Mouse (Mus musculus): Measurements from ENCODE around the gene Rbm44. TPM values are rescaled to one million over a fixed set of nuclear protein-coding genes. Genes with fewer than 3 reads are reported as not detected.

Gene Rbm44
- polyA plus RNA-seq, 1 experiment from 2014 or later: 0.67 TPM

- Histone ChIP-seq H3K36me3 (replicated peaks) (no peaks in the 10 kb centered on the region), H3K27ac (no peak overlapping the region), H3K4me3 (no peak overlapping the region), H3K27me3 (ENCODE audit: poor library complexity, severe bottlenecking) (no peaks in the 10 kb centered on the region), H3K4me1 (0 out of 2 replicates have a peak, but pooled peaks cover 3% of the 10 kb centered on the region), H3K9me3 (no peaks in the 10 kb centered on the region)
- no peak for DNase-seq (ENCODE audit: extremely low spot score, low spot score)
- WGBS: 83% methylated on average over 5 of the region's 5 CpGs
Measured at GRCm38 (mm10) chr1:91204221-91204765, 59.4 kb downstream of the Rbm44 start.

- H3K9me3 ChIP-seq: no peaks in the 10 kb centered on the region
- WGBS: 81% methylated on average over 6 of the region's 6 CpGs
- no peaks in the 10 kb centered on the region for H3K36me3 ChIP-seq (replicated peaks)
- H3K27ac ChIP-seq: no peak overlapping the region
- H3K4me1 ChIP-seq: 0 out of 2 replicates have a peak, but pooled peaks cover 3% of the 10 kb centered on the region
- no peaks in the 10 kb centered on the region for H3K27me3 ChIP-seq (ENCODE audit: poor library complexity, severe bottlenecking)
- H3K4me3 ChIP-seq: no peak overlapping the region
- DNase-seq (ENCODE audit: extremely low spot score, low spot score): no peak
Measured at GRCm38 (mm10) chr1:91205651-91206050, 60.8 kb downstream of the Rbm44 start.

DNA sequence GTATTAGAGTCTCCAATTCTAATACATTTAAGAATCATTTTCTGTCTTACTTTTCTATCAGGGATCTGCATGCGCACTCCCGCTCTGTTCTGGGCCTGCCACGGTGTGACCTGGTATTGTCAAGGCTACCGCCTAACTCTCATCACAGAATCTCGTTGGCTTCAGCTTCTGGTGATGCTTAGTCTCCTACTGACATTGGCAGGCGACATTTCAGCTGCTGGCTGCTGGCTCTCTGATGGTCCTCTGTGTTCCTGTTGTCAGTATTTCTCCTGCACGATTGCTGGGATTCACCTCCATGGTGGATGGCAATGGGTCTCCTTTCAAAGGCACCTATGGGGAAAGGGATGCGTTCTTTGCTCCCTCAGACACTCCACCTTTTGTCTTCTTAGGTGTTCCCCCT, 61.4 kb downstream of the Rbm44 start:
- no peaks in the 10 kb centered on the region for H3K27me3 ChIP-seq (ENCODE audit: poor library complexity, severe bottlenecking)
- no peaks in the 10 kb centered on the region for H3K36me3 ChIP-seq (replicated peaks)
- no peak overlapping the region for H3K27ac ChIP-seq
- no peaks in the 10 kb centered on the region for H3K9me3 ChIP-seq
- no peak for DNase-seq (ENCODE audit: extremely low spot score, low spot score)
- WGBS: 84% methylated on average over 8 of the region's 8 CpGs
- H3K4me1 ChIP-seq: 0 out of 2 replicates have a peak, but pooled peaks cover 3% of the 10 kb centered on the region
- H3K4me3 ChIP-seq: no peak overlapping the region

- Histone ChIP-seq H3K27ac (no peak overlapping the region), H3K4me1 (0 out of 2 replicates have a peak, but pooled peaks cover 3% of the 10 kb centered on the region), H3K27me3 (ENCODE audit: poor library complexity, severe bottlenecking) (peaks cover under 1% of the 10 kb centered on the region), H3K36me3 (replicated peaks) (no peaks in the 10 kb centered on the region), H3K9me3 (no peaks in the 10 kb centered on the region), H3K4me3 (no peak overlapping the region)
- 91% methylated on average over 5 of the region's 5 CpGs for WGBS
- DNase-seq (ENCODE audit: extremely low spot score, low spot score): no peak
Measured at GRCm38 (mm10) chr1:91206873-91207272, 62.0 kb downstream of the Rbm44 start.

DNA sequence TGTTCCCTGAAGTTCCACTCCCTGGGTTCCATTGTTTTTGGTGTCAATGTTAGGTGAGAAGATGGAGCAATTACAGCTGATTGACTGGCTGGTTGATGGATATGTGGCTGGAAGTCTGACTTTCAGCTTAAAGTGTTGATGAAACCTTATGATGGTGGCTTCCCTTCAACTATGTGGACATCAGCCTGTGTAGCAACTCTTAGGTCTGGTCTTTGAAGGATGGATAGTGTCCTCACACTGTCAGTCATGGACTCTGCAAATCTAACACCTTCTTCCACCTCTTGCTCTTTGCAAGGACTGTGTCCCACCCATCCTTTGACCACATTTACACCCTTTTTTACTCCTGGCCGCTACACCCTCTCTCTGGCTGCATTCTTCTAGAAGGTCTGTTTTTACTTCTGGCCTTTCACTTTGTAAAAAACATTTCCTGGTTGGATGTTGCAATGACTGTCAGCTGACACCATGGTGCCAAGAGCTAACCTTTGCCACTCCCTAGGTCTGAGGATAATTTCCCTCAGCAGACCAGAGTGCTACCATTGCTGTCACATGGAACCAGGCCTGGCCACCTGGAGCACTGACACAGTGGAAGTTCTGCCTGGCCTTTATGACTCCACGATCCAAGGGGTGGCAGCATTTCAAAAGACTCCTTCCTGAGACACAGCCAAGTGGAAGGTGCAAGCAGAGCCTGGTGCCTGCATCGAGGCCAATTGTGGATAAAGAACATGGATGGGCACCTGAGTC, 62.6 kb downstream of the Rbm44 start:
- no peaks in the 10 kb centered on the region for H3K9me3 ChIP-seq
- 0 out of 2 replicates have a peak, but pooled peaks cover 3% of the 10 kb centered on the region for H3K4me1 ChIP-seq
- no peak for DNase-seq (ENCODE audit: extremely low spot score, low spot score)
- no peaks in the 10 kb centered on the region for H3K36me3 ChIP-seq (replicated peaks)
- 82% methylated on average over 3 of the region's 3 CpGs for WGBS
- H3K27ac ChIP-seq: no peak overlapping the region
- peaks cover 5% of the 10 kb centered on the region for H3K27me3 ChIP-seq (ENCODE audit: poor library complexity, severe bottlenecking)
- no peak overlapping the region for H3K4me3 ChIP-seq

DNA sequence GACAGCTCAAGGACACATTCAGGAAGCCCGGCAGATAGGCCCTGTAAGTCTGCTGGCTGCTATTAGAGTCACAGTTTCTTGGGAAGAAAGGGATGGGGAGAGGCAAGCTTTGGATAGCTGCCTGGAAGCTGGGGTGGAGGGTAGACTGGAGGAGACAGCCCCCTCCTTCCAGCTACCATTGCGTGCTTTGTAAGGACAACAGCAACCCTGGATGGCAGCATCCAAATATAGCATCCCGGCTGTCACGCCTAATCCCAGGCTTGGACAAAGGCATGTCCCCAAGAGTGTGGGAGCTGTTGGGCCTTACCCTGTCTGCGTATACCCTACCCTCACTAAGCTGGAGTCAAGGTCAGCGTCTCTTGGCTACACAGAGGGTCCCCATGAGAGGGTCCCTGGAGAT, 64.5 kb downstream of the Rbm44 start:
- DNase-seq (ENCODE audit: extremely low spot score, low spot score): no peak
- Histone ChIP-seq H3K27ac (no peak overlapping the region), H3K4me3 (no peak overlapping the region), H3K9me3 (no peaks in the 10 kb centered on the region), H3K4me1 (peaks cover 7% of the 10 kb centered on the region; the same call in 1 of the 2 replicates), H3K36me3 (replicated peaks) (no peaks in the 10 kb centered on the region), H3K27me3 (ENCODE audit: poor library complexity, severe bottlenecking) (peaks cover 5% of the 10 kb centered on the region)
- 86% methylated on average over 6 of the region's 6 CpGs for WGBS

GRCm38 (mm10) chr1:91209785-91210184, 64.9 kb downstream of the Rbm44 start:
- no peak for DNase-seq (ENCODE audit: extremely low spot score, low spot score)
- Histone ChIP-seq H3K27me3 (ENCODE audit: poor library complexity, severe bottlenecking) (peaks cover 5% of the 10 kb centered on the region), H3K9me3 (no peaks in the 10 kb centered on the region), H3K27ac (no peak overlapping the region), H3K4me3 (no peak overlapping the region), H3K36me3 (replicated peaks) (no peaks in the 10 kb centered on the region), H3K4me1 (peaks cover 7% of the 10 kb centered on the region; the same call in 1 of the 2 replicates)
- WGBS: 93% methylated on average over 6 of the region's 6 CpGs

DNA sequence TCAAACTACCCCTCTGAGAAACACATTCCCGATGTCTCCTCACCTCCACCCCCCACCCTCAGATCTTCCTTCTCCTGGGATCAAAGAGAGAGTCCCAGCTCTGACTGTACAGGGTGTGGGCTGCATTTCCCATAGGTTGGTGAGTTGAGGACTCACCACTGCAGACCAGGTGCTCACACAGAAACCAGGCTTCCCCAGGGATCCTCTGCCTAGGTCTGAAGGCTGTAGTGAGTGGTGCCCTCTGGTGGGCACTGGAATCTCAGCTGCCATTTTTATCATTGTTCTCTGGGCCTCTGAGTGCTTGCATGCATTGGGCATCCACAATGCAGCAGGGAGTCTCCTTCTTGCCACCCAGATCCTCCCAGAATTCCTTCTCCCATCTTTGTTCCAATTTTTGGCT, 66.2 kb downstream of the Rbm44 start:
- H3K27ac ChIP-seq: no peak overlapping the region
- H3K4me3 ChIP-seq: no peak overlapping the region
- H3K27me3 ChIP-seq (ENCODE audit: poor library complexity, severe bottlenecking): peaks cover 5% of the 10 kb centered on the region
- WGBS: 89% methylated on average over 1 of the region's 1 CpGs
- H3K36me3 ChIP-seq (replicated peaks): no peaks in the 10 kb centered on the region
- DNase-seq (ENCODE audit: extremely low spot score, low spot score): peak; percentile 49
- peaks cover 4% of the 10 kb centered on the region; the same call in 1 of the 2 replicates for H3K4me1 ChIP-seq
- H3K9me3 ChIP-seq: no peaks in the 10 kb centered on the region

DNA sequence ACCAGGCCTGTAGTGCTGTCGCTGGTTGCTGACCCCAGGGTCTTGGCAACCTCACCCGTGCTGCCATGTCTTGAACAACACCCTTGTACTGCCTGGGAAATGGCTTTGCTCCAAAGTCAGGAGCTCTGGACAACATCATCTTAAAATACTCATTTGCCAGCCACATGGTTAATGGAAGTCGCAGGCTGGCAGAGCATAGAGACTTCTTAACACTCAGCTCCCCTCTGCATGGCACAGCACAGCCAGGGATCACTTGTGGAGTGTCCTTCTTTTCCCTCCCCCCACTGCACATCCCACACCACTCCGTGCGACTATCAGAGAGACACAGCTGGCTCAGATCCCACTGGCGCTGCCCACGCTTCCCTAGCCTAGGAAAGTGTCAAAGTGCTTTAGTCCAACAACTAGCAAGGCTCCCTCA, 66.7 kb downstream of the Rbm44 start:
- no peak overlapping the region for H3K27ac ChIP-seq
- no peak overlapping the region for H3K4me3 ChIP-seq
- no peak for DNase-seq (ENCODE audit: extremely low spot score, low spot score)

GRCm38 (mm10) chr1:91215264-91215663, 70.4 kb downstream of the Rbm44 start:
- peaks cover 5% of the 10 kb centered on the region for H3K27me3 ChIP-seq (ENCODE audit: poor library complexity, severe bottlenecking)
- peaks cover 4% of the 10 kb centered on the region; the same call in 1 of the 2 replicates for H3K4me1 ChIP-seq
- H3K9me3 ChIP-seq: no peaks in the 10 kb centered on the region
- WGBS: 100% methylated on average over 1 of the region's 1 CpGs
- H3K36me3 ChIP-seq (replicated peaks): no peaks in the 10 kb centered on the region
- no peak overlapping the region for H3K4me3 ChIP-seq
- H3K27ac ChIP-seq: no peak overlapping the region
- DNase-seq (ENCODE audit: extremely low spot score, low spot score): no peak

More for the DNA sequence above, 66.7 kb downstream of the Rbm44 start:
- Histone ChIP-seq H3K4me1 (peaks cover 4% of the 10 kb centered on the region; the same call in 1 of the 2 replicates), H3K27me3 (ENCODE audit: poor library complexity, severe bottlenecking) (peaks cover 5% of the 10 kb centered on the region), H3K9me3 (no peaks in the 10 kb centered on the region), H3K36me3 (replicated peaks) (no peaks in the 10 kb centered on the region)
- WGBS: 88% methylated on average over 7 of the region's 7 CpGs

DNA sequence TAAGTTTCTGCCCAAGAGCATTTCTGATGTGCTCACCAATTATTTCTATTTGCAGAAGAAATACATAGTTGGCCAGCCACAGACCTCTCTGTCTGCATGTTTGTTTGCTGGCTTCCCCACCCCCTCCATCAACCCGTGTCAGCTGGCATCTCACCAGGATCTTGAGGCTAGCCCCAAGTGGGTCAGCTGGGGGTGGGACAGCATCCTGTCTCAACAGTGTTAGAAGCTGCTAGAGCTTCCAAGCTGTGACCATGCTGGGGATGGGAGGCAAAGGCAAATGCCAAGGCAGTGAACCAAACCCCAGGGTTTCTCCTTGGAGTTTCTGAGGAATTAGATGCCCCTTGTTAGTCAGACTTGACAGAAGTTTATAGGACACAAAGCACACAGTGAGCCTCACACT, 71.1 kb downstream of the Rbm44 start:
- Histone ChIP-seq H3K27me3 (ENCODE audit: poor library complexity, severe bottlenecking) (peaks cover 5% of the 10 kb centered on the region), H3K27ac (no peak overlapping the region), H3K36me3 (replicated peaks) (no peaks in the 10 kb centered on the region), H3K9me3 (no peaks in the 10 kb centered on the region), H3K4me1 (peaks cover 4% of the 10 kb centered on the region; the same call in 1 of the 2 replicates), H3K4me3 (no peak overlapping the region)
- DNase-seq (ENCODE audit: extremely low spot score, low spot score): no peak
- 75% methylated on average over 1 of the region's 1 CpGs for WGBS

DNA sequence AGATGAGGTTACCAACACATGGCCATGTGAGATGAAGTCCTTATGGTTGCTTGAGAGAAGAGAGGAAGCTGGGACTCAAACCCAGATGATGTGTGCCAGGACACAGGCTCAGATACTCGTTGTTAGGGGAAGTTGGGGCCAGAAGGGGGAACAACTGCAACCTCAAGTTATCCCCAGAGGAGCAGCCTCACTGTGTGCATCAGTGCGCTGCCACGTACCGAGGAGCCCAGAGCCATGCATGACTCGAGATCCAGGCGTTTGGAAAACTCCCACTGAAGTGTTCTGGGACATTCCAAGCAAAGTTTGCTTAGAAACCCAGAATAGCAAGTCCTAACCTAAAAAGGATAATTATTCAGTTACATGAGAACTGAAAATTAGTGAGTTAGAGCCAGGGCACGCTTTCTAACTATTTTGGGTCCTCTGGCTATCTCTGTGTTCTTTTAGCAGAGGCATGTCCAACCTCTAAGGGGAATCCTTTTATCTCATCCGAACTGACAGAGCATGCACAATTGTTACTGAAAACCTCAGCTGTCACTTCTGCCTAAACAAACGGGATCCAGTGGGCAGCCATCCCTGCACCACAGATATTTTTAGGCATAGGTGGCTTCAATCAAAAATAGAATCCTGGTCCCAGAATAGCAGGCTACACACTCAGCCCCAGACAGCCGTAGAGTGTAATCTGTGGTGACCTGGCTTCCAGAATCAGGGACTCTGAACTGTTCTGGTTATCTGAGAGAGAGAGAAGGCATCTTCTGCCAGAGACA, 71.8 kb downstream of the Rbm44 start:
- peaks cover 5% of the 10 kb centered on the region for H3K27me3 ChIP-seq (ENCODE audit: poor library complexity, severe bottlenecking)
- H3K27ac ChIP-seq: no peak overlapping the region
- H3K36me3 ChIP-seq (replicated peaks): no peaks in the 10 kb centered on the region
- no peaks in the 10 kb centered on the region for H3K9me3 ChIP-seq
- peaks cover 4% of the 10 kb centered on the region; the same call in 1 of the 2 replicates for H3K4me1 ChIP-seq
- WGBS: 81% methylated on average over 10 of the region's 10 CpGs
- no peak overlapping the region for H3K4me3 ChIP-seq
- DNase-seq (ENCODE audit: extremely low spot score, low spot score): no peak

All from forebrain, embryonic 10.5 days (tissue).